Mouse (Mus musculus) lung, postnatal 36 days (tissue): ENCODE results near the gene Vmn2r36.
"Not testable (repeated sequence)": the region's sequence is repeated elsewhere in the genome, so short reads cannot be mapped to it uniquely, and the experiment has no call there.

Source experiments
- DNase-seq: peaks from one replicate; pipeline ENCODE4 v3.0.0; 2022; ENCODE audit warnings: mixed read lengths

The Vmn2r36 gene

GRCm38 (mm10) chr7:7902395-7902794 is at the start of gene Vmn2r36:
Gene Vmn2r36, minus strand, starts transcription at chr7:7902495.
- DNase-seq, result not testable (repeated sequence)
